Mouse (Mus musculus): ENCODE measurements around the gene Lta.

GRCm38 (mm10) chr17:35185639-35186611 lies 19.2 kb downstream of the Lta start:
- TF ChIP-seq CTCF (IDR thresholded peaks at IDR 0.05; ENCODE audit: extremely low read depth, insufficient read depth, low read length) (no peak), POLR2A (IDR thresholded peaks at IDR 0.05; ENCODE audit: extremely low read depth, insufficient read depth, low read length) (no peak)
